In the genomic region with DNA sequence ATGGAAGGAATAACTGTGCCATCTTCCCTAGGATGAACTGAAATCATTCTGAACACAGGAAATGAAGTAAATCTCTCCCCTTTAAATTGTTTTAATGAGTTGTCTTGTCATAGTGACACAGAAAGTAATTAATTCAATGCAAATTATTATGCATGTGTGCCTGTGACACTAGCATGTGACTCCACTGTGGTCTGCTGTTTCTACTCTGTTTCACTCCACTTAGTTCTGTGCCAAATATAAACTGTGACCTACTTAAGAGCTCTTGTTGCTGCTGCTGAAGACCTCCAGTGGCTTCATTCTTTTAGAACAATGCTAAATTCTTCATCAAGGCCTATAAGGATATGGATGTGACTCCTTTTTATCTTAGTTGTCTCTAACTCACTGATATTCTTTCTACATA, we compare ENCODE assay signal across 17 mouse cellular contexts.
"Had no signal": no experiment of that assay in that cellular context is flagged by ENCODE, and none has a peak within 500 bp of the region (broad histone marks: within the 10 kb centered on the region; RNA-seq: fewer than 3 reads in every experiment).

No protein-coding gene starts in this region.

- H3K4me2 ChIP-seq: limb, embryonic 12.5 days; liver, embryonic 13.5 days; lung, embryonic 15.5 days; midbrain, embryonic 11.5 days; neural tube, embryonic 15.5 days had no signal

- H3K9ac ChIP-seq: limb, embryonic 12.5 days; liver, embryonic 13.5 days; liver, postnatal 0 days; lung, embryonic 15.5 days; neural tube, embryonic 15.5 days had no signal

- H3K4me3 ChIP-seq: limb, embryonic 12.5 days; liver, embryonic 13.5 days; lung, embryonic 15.5 days; megakaryocyte, embryonic 14.5 days; myocyte; neural tube, embryonic 15.5 days had no signal

- H3K9me3 ChIP-seq: limb, embryonic 12.5 days; liver, embryonic 13.5 days; lung, embryonic 15.5 days; neural tube, embryonic 15.5 days had no signal

- H3K36me3 ChIP-seq: limb, embryonic 12.5 days; liver, embryonic 13.5 days; lung, embryonic 15.5 days; neural tube, embryonic 15.5 days had no signal

- ATAC-seq: liver, postnatal 0 days; midbrain, embryonic 16.5 days had no signal

- DNase-seq: kidney, adult 9 months; kidney, postnatal 36 days; liver; liver, embryonic 13.5 days; liver, postnatal 0 days; lung, postnatal 14 days; right cerebral cortex, postnatal 14 days; thymus, postnatal 4 days had no signal

- H3K27ac ChIP-seq: kidney, postnatal 0 days; limb, embryonic 12.5 days; liver, embryonic 13.5 days; lung, embryonic 15.5 days; macrophage; neural tube, embryonic 15.5 days had no signal

- H3K27me3 ChIP-seq: limb, embryonic 12.5 days; liver, embryonic 13.5 days; lung, embryonic 15.5 days; megakaryocyte, embryonic 14.5 days; neural tube, embryonic 15.5 days had no signal

- H3K4me1 ChIP-seq: liver, embryonic 13.5 days; megakaryocyte, embryonic 14.5 days had no signal
